Mouse (Mus musculus): Measurements from ENCODE around the gene Foxn4.

The Foxn4 gene

GRCm38 (mm10) chr5:114273693-114274402, at the start of gene Foxn4:
Gene Foxn4 (minus strand): TSS chr5:114273807.
- DNase-seq (ENCODE audit: low spot score), result no peak

GRCm38 (mm10) chr5:114323105-114323790, 49.6 kb upstream of the Foxn4 start:
- DNase-seq (ENCODE audit: low spot score), result no peak

GRCm38 (mm10) chr5:114309680-114310036, 36.1 kb upstream of the Foxn4 start:
- DNase-seq (ENCODE audit: low spot score), result no peak

GRCm38 (mm10) chr5:114308765-114309679, 35.4 kb upstream of the Foxn4 start:
- peak; percentile 20 for DNase-seq (ENCODE audit: low spot score)

GRCm38 (mm10) chr5:114306496-114306895, 32.9 kb upstream of the Foxn4 start:
- DNase-seq (ENCODE audit: low spot score), result no peak

GRCm38 (mm10) chr5:114303166-114303565, 29.6 kb upstream of the Foxn4 start:
- no peak for DNase-seq (ENCODE audit: low spot score)

- DNase-seq (ENCODE audit: low spot score), result no peak
Measured at GRCm38 (mm10) chr5:114299883-114300610, 26.4 kb upstream of the Foxn4 start.

DNA sequence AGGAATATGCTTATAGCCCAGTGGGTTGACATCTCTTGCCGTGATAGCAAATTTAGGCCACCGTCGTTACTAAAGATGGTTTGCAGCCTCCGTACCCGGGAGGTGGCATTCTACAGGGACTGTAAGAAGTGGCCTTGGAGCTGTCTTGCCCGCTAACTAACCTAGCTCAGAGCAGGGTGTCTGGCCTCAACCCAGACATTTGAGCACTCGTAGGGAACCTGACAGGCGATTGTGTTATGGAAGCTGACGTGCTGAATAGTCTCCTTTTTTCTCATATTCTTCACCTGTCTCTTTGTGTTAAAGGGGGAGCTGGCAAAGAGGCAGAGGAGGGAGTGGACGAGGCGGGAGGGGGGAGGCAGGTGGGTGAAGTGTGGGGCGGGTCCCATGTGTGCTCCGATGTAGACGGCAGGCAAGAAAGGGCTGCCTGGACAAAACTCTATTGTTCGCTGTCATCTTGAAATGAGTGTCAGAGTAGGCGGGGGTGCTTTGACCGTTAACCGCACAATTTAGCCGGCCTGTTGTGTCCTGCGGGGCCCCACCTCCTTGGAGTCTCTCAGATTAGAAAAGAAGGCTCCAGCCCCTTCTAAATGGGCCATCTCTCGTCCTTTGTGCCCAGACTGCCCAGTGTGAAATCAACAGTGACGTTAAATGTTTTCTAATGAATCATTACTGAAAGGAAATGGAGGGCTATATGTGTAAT, 25.7 kb upstream of the Foxn4 start:
- no peak for DNase-seq (ENCODE audit: low spot score)

- no peak for DNase-seq (ENCODE audit: low spot score)
Measured at GRCm38 (mm10) chr5:114298212-114298894, 24.7 kb upstream of the Foxn4 start.

DNA sequence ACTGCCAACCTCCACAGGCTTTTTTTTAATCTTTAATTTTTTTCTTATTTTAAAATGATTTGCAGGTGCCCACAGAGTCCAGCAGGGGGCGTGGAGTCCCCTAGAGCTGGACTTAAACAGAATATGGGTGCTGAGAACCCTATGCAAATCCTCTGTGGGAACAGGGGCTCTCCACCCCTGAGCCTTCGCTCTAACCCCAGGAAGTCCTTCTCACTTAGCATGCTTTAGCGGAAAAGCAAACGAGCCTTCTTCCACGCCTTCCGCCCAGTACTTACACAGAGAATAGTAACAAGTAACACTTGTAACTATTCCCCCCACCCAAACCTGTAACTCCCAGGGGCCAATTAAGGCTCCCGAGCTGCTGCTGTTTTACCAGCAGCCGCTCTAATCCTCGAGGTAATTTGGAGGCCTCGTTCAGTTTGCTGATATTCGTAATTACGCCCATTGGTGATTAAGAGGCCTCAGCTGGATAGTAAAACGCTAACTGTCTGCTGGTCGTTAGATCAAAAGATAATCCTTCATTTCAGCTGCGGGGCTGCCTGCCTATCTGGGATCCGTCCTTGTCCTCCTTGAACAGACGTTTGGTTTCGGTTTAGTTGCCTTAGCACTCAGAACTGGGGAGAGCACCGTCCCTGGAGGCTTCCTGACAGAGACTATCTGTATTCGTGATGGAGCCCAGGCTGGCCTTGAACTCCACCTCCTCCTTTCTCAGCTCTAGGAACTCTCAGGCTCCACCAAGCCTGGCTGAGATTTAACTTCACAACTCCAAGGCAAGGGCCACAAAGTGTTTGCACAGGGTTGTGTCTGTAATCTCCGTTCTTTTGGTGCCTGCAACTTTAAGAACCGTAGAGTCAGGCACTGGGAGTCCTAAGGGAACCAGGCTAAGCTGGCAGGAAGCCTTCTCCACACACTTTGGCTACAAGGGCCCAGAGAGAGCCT, 23.4 kb upstream of the Foxn4 start:
- DNase-seq (ENCODE audit: low spot score), result peak; percentile 24

GRCm38 (mm10) chr5:114290004-114290403, 16.4 kb upstream of the Foxn4 start:
- no peak for DNase-seq (ENCODE audit: low spot score)

GRCm38 (mm10) chr5:114288874-114289273, 15.3 kb upstream of the Foxn4 start, which contains the start of gene Myo1h:
Gene Myo1h (plus strand): TSS chr5:114289166.
- DNase-seq (ENCODE audit: low spot score), result no peak

- DNase-seq (ENCODE audit: low spot score), result no peak
Measured at GRCm38 (mm10) chr5:114288396-114288795, 14.8 kb upstream of the Foxn4 start.

DNA sequence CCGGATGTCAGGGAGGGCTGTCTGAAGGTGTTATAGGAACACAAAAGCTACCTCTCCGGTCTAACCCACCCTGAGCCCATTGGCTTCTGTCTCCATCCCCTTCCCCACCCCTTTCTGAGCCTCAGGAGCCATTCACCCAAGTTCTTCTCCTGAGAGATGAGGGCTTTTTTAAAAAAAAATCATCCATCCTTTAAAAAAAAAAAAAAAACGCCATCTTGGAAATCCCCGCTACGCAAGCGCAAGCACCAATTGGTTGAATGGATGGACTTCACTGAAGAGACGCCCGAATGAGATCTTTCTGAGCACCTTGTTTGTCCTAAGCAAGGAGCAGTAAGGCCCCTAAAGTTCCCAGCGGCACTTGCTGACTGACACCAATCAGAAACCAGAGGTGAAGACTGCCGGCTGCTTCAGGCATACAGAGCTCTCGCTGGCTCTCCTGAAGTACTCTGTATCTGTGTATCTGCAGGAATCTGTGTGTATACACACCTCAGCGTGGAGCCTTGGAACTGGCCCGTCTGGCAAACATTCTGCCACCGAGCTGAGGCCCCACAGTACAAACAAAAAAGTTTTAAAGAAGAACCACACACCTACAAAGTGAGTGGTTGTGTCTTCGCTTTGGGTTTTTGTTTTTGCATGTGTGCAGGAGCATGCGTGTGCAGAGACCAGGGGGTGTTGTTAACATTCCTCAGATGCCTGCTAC, 13.4 kb upstream of the Foxn4 start:
- DNase-seq (ENCODE audit: low spot score), result no peak

GRCm38 (mm10) chr5:114286102-114286501, 12.5 kb upstream of the Foxn4 start:
- no peak for DNase-seq (ENCODE audit: low spot score)

DNA sequence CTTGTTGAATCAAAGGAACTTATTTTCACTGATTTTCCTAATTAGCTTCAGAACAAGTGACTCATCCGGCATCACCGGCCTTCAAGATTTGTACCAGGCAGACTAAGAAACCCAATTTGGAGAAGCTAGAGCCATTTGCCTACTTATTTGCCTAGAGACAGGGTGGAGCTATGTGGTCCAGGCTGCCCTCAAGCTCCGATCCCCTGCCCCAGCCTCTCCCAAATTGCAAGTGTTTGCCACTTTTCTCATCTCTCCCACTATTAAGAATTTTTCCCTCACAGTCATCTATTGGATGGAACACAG, 11.7 kb upstream of the Foxn4 start:
- no peak for DNase-seq (ENCODE audit: low spot score)

DNA sequence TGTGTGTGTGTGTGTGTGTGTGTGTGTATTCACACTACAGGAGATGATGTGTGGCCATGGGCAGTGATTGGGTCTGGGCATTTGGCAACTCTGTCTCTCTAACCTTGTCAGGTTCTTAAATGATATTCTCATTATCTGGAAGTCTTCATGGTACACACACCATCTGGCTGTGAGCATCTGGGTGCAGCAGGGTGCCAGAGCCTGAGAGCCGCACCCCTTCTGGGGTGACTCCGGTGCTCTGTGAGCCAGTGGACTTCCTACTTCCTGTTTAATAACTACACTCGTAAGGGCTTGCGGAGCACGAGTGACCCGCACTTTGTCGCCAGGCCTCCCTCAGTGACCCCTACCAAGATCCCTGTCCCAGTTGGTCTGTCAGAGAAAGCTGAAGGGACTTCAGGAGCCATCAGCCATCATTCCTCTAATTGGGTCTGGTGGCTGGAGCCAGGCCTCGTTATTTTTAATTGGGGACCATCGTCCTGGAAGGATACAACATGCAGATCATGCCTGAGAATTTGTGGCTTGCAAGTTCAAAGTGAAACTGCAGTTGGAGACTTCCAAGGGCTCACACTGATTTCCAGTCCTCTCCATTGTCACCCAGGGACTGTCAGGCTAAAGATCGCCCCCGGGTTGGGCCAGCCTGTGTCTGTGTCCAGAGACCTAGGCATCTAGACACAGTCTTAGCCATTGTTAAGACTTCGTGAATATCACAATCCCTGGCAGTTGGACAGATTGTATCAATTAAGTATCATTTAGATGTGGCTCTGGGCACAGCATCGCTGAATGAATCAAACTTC, 11.2 kb upstream of the Foxn4 start:
- no peak for DNase-seq (ENCODE audit: low spot score)

- no peak for DNase-seq (ENCODE audit: low spot score)
Measured at GRCm38 (mm10) chr5:114282346-114282745, 8.7 kb upstream of the Foxn4 start.

All from c-Kit-positive CD71-positive TER-119-positive erythroid progenitor cells, embryonic 14.5 days (primary cell).